Mouse (Mus musculus): ENCODE data around the gene Aida. TPM values are rescaled to one million over a fixed set of nuclear protein-coding genes. Genes with fewer than 3 reads are reported as not detected.
A peak's percentile ranks its signal among the peaks of the same experiment; 100 is the strongest.
"Not testable (repeated sequence)": the region's sequence is repeated elsewhere in the genome, so short reads cannot be mapped to it uniquely, and the experiment has no call there.

Aida gene
- polyA plus RNA-seq, 1 experiment from 2014 or later: 57.1 TPM

DNA sequence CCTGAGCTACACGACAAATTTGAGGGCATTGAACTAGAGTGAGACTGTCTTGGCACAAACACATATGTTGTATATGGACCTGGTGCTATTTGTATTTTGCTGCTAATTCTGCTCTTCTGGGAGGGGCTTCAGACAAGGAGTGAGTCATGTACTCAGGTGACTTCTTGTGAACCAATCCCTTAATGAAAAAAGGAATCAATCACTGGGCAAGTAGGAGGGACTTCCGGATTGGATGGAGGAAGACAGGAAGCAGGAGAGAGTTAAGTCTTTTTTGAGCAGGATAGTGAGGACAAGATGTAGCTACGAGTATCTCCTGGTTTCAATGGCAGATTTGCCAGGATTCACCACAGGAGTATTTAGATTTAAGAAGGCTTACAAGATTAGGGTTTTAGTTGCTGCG, 6.8 kb upstream of the Aida start:
- Histone ChIP-seq H3K4me1 (no peaks in the 10 kb centered on the region), H3K4me2 (no peak overlapping the region), H3K27ac (no peak overlapping the region), H3K4me3 (no peak overlapping the region), H3K36me3 (replicated peaks) (peaks cover 56% of the 10 kb centered on the region), H3K27me3 (replicated peaks) (no peaks in the 10 kb centered on the region), H3K9ac (no peak overlapping the region), H3K9me3 (no peaks in the 10 kb centered on the region)
- WGBS: 92% methylated on average over 4 of the region's 4 CpGs
- no peak for ATAC-seq (replicated peaks)

GRCm38 (mm10) chr1:183296877-183297383, 540 bp downstream of the Aida start, which contains the start of gene Brox:
Gene Brox, minus strand, starts transcription at chr1:183297269.
- under 1% methylated on average over 39 of the region's 39 CpGs for WGBS
- H3K27me3 ChIP-seq (replicated peaks): no peaks in the 10 kb centered on the region
- H3K4me2 ChIP-seq: peak within 1 kb of the TSS; percentile 57
- no peaks in the 10 kb centered on the region; the same call in 1 of the 2 replicates for H3K36me3 ChIP-seq (replicated peaks)
- peak within 1 kb of the TSS; percentile 49 for H3K4me3 ChIP-seq
- H3K9ac ChIP-seq: peak within 1 kb of the TSS; percentile 54
- H3K4me1 ChIP-seq: 0 out of 2 replicates have a peak, but pooled peaks cover 4% of the 10 kb centered on the region
- peak; percentile 96 for ATAC-seq (replicated peaks)
- no peaks in the 10 kb centered on the region for H3K9me3 ChIP-seq
- peak within 1 kb of the TSS; percentile 84 for H3K27ac ChIP-seq

GRCm38 (mm10) chr1:183297473-183297885, 1.1 kb downstream of the Aida start:
- Histone ChIP-seq H3K4me2 (peak overlapping the region; percentile 57), H3K9ac (peak overlapping the region; percentile 33; the same call in 1 of the 2 replicates), H3K9me3 (no peaks in the 10 kb centered on the region), H3K4me3 (peak overlapping the region; percentile 49), H3K36me3 (replicated peaks) (no peaks in the 10 kb centered on the region; the same call in 1 of the 2 replicates), H3K4me1 (0 out of 2 replicates have a peak, but pooled peaks cover 4% of the 10 kb centered on the region), H3K27ac (peak overlapping the region; percentile 84), H3K27me3 (replicated peaks) (no peaks in the 10 kb centered on the region)
- no peak for ATAC-seq (replicated peaks)
- under 1% methylated on average over 29 of the region's 30 CpGs for WGBS

GRCm38 (mm10) chr1:183297886-183298489, 1.6 kb downstream of the Aida start:
- H3K4me3 ChIP-seq: peak overlapping the region; percentile 49
- H3K27ac ChIP-seq: peak overlapping the region; percentile 84; the same call in 1 of the 2 replicates
- no peaks in the 10 kb centered on the region for H3K9me3 ChIP-seq
- WGBS: under 1% methylated on average over 20 of the region's 20 CpGs
- peak overlapping the region; percentile 57 for H3K4me2 ChIP-seq
- no peaks in the 10 kb centered on the region; the same call in 1 of the 2 replicates for H3K36me3 ChIP-seq (replicated peaks)
- 0 out of 2 replicates have a peak, but pooled peaks cover 4% of the 10 kb centered on the region for H3K4me1 ChIP-seq
- ATAC-seq (replicated peaks): no peak
- H3K9ac ChIP-seq: peak overlapping the region; percentile 33; the same call in 1 of the 2 replicates
- no peaks in the 10 kb centered on the region for H3K27me3 ChIP-seq (replicated peaks)

DNA sequence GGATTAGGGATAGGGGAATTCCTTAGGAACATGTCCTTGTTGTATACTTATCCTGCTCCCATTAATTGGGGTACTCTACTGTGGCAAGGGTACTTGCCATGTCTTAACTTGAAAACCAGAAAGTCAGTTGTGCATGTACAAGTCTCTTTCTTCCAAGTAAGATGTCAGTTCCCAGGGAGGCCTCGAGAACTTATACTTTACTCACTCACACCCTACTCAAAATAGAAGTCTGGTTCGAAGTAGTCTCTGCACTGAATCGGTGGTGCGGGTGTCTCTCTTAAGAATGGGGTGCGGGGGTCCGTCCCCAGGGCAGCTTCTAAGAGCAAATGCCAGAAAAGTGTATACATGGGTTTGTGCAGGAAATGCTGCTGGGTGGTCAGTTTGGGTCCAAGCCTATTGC, 2.8 kb downstream of the Aida start:
- ATAC-seq (replicated peaks): no peak
- 87% methylated on average over 6 of the region's 6 CpGs for WGBS
- no peak overlapping the region for H3K4me3 ChIP-seq

DNA sequence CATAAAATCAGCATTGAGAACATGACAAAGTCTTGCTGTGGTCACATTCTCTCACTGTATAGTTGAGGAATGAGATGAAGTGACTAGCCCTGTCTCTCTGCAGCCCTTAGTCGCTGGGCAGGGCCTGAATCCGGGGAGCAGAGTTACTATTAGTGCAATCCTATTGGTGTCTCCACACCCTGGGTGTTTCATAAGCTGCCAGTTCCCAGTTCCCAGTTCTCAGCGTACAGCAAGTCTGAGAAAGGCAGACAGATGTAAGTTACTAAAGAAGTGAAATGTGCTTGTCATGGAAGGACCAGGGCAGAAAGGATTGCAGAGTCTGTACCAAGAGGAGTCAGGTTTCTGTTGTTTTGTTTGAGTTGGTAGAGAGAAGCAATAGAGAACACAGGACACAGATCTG, 11.2 kb downstream of the Aida start:
- Histone ChIP-seq H3K4me1 (no peaks in the 10 kb centered on the region), H3K9ac (no peak overlapping the region), H3K4me3 (no peak overlapping the region), H3K36me3 (replicated peaks) (peaks cover 7% of the 10 kb centered on the region; the same call in 1 of the 2 replicates), H3K27ac (no peak overlapping the region), H3K4me2 (no peak overlapping the region), H3K9me3 (no peaks in the 10 kb centered on the region), H3K27me3 (replicated peaks) (no peaks in the 10 kb centered on the region)
- no peak for ATAC-seq (replicated peaks)
- 91% methylated on average over 3 of the region's 3 CpGs for WGBS

More for the DNA sequence above, 2.8 kb downstream of the Aida start:
- Histone ChIP-seq H3K9me3 (no peaks in the 10 kb centered on the region), H3K27me3 (replicated peaks) (no peaks in the 10 kb centered on the region), H3K36me3 (replicated peaks) (no peaks in the 10 kb centered on the region), H3K9ac (no peak overlapping the region), H3K4me2 (no peak overlapping the region), H3K27ac (no peak overlapping the region), H3K4me1 (0 out of 2 replicates have a peak, but pooled peaks cover 4% of the 10 kb centered on the region)

DNA sequence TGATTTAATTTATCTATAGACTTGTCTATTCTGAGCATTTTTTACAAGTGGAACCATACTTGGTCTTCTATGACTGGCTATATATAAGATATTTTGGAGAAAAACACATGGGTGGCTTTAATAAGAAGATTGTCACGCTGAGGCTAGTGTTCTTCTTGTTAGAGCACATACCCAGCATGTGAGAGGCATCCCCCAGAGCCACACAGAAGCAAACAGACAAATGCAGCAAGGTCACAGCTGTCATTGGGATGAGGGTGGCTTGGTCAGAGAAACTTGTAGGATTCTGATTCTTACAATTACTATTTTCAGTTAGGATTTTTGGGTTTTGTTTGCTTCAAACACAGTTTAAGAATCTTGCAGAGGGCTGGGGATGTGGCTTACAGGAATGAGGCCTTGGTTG, 12.1 kb downstream of the Aida start:
- 86% methylated on average over 1 of the region's 1 CpGs for WGBS
- no peak overlapping the region for H3K4me3 ChIP-seq
- no peaks in the 10 kb centered on the region for H3K27me3 ChIP-seq (replicated peaks)
- H3K4me1 ChIP-seq: no peaks in the 10 kb centered on the region
- H3K27ac ChIP-seq: no peak overlapping the region
- ATAC-seq (replicated peaks): no peak
- H3K9ac ChIP-seq: no peak overlapping the region
- H3K9me3 ChIP-seq: no peaks in the 10 kb centered on the region
- H3K36me3 ChIP-seq (replicated peaks): peaks cover 11% of the 10 kb centered on the region
- no peak overlapping the region for H3K4me2 ChIP-seq

GRCm38 (mm10) chr1:183309601-183310000, 13.2 kb downstream of the Aida start:
- not testable (repeated sequence) for H3K27ac ChIP-seq; ATAC-seq (replicated peaks); H3K27me3 ChIP-seq (replicated peaks); H3K4me1 ChIP-seq; H3K9me3 ChIP-seq; H3K4me3 ChIP-seq; H3K4me2 ChIP-seq; H3K9ac ChIP-seq
- peaks cover 18% of the 10 kb centered on the region for H3K36me3 ChIP-seq (replicated peaks)
- WGBS: 55% methylated on average over 2 of the region's 2 CpGs

DNA sequence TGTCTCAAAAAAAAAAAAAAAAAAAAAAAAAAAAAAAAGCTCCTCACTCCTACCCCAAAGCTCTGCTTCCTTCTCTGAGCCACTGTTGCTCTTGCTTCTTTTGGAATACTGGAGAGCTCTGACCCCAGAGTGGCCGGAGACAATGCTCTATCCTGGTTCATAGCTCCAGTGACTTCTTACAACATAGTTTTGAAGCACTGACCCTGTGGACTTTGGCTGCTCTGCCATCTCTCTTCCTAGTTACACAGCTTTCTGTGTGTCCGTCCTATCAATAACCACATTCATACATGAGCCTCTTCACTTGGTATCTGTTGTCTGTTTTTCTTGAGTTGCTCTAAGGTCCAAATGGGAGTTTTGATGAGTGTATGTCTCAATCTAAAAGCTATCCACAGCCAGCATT, 15.7 kb downstream of the Aida start:
- Histone ChIP-seq H3K27me3 (replicated peaks) (no peaks in the 10 kb centered on the region), H3K4me1 (no peaks in the 10 kb centered on the region), H3K36me3 (replicated peaks) (peaks cover 38% of the 10 kb centered on the region), H3K9ac (no peak overlapping the region), H3K27ac (no peak overlapping the region), H3K4me3 (no peak overlapping the region), H3K4me2 (no peak overlapping the region), H3K9me3 (no peaks in the 10 kb centered on the region)
- no peak for ATAC-seq (replicated peaks)
- 99% methylated on average over 2 of the region's 2 CpGs for WGBS

DNA sequence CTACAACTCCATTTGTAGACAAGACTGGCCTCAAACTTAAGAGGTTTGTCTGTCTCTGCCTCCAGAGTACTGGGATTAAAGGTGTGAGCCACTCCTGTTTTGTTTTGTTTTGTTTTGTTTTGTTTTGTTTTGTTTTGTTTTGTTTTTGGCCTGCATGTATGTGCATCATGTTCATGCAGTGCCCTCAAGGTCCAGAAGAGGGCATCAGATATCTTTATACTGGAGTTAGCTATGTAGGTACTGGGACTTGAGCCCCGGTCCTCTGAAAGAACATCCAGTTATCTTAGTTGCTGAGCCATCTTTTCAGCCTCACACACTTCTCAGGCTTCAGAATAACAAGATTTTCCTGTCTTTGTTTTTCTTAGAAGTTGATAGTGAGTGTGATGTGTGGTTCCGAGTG, 19.4 kb downstream of the Aida start:
- no peak overlapping the region for H3K9ac ChIP-seq
- peaks cover 52% of the 10 kb centered on the region for H3K36me3 ChIP-seq (replicated peaks)
- no peak for ATAC-seq (replicated peaks)
- no peak overlapping the region for H3K27ac ChIP-seq
- no peaks in the 10 kb centered on the region for H3K9me3 ChIP-seq
- H3K4me3 ChIP-seq: no peak overlapping the region
- H3K27me3 ChIP-seq (replicated peaks): no peaks in the 10 kb centered on the region
- no peaks in the 10 kb centered on the region for H3K4me1 ChIP-seq
- whole genome bisulfite sequencing: 88% methylated on average over 2 of the region's 2 CpGs
- no peak overlapping the region for H3K4me2 ChIP-seq

DNA sequence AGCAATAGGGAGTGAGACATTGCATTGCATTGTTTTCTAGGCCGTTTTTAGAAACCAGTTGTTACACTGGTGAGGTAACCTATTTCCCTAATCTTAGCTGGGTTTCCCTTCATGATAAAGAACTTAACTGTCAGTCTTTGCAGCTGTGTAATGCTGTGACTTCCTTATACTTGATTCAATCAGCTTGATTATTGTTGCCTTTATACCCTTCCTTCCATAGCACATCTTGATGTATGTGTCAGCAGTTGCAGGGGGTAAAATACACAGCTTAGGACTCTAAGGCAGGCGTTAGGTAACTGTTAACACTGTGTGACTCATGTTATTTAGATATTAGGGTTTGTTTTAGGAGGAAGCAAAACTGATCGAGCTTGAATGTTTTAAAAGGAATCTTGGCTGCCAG, 24.3 kb downstream of the Aida start:
- Histone ChIP-seq H3K4me3 (no peak overlapping the region), H3K36me3 (replicated peaks) (peaks cover 56% of the 10 kb centered on the region), H3K9ac (no peak overlapping the region), H3K4me1 (no peaks in the 10 kb centered on the region), H3K27ac (no peak overlapping the region), H3K9me3 (no peaks in the 10 kb centered on the region), H3K4me2 (no peak overlapping the region), H3K27me3 (replicated peaks) (no peaks in the 10 kb centered on the region)
- no peak for ATAC-seq (replicated peaks)
- WGBS: 83% methylated on average over 3 of the region's 3 CpGs

GRCm38 (mm10) chr1:183322496-183322895, 26.1 kb downstream of the Aida start:
- H3K9ac ChIP-seq; H3K4me2 ChIP-seq; H3K4me3 ChIP-seq; ATAC-seq (replicated peaks); H3K4me1 ChIP-seq; H3K27ac ChIP-seq; H3K27me3 ChIP-seq (replicated peaks); H3K9me3 ChIP-seq: not testable (repeated sequence)
- 93% methylated on average over 5 of the region's 5 CpGs for WGBS
- peaks cover 55% of the 10 kb centered on the region for H3K36me3 ChIP-seq (replicated peaks)

DNA sequence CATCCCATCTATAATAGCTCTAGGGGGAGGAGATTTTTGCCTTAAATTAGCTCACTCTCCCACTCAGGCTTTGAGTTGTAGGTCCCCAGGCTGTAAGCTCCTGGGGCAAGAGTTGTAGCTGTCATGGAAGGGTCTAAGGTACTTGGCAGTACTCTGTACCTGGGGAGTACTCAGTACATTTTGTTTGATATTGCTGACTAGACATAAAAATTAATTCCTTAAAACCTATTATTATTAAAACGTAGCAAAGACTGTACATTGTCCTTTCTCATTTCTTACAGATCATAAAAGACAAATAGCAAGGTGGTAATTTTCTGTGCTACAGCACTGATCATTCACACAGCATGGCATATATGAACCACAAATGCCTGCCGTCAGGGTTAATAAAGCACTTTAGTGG, 27.5 kb downstream of the Aida start:
- Histone ChIP-seq H3K4me3 (no peak overlapping the region), H3K36me3 (replicated peaks) (peaks cover 55% of the 10 kb centered on the region), H3K9ac (no peak overlapping the region), H3K27me3 (replicated peaks) (no peaks in the 10 kb centered on the region), H3K27ac (no peak overlapping the region), H3K9me3 (no peaks in the 10 kb centered on the region), H3K4me2 (no peak overlapping the region), H3K4me1 (no peaks in the 10 kb centered on the region)
- 98% methylated on average over 2 of the region's 2 CpGs for WGBS
- no peak for ATAC-seq (replicated peaks)
